9 mouse cellular contexts compared by ENCODE assay signal in genomic region chr5:36323526-36323925, GRCm38 (mm10).
DNase-seq lines count a peak whose midpoint lies in the region; ATAC-seq and TF ChIP-seq lines count a peak whose summit lies in the region.
"Had no signal": no experiment of that assay in that cellular context is flagged by ENCODE, and none has a peak within 500 bp of the region (broad histone marks: within the 10 kb centered on the region; RNA-seq: fewer than 3 reads in every experiment).

No protein-coding gene starts in this region.

- WGBS in hindbrain, embryonic 16.5 days: 6% methylated on average over 2 of the region's 2 CpGs

- POLR2A ChIA-PET in Patski (lab: Charles Lee): no interaction called here

- peak; percentile 53 for ATAC-seq in Patski
- peak; percentile 72 for ATAC-seq in hindbrain, embryonic 16.5 days
- ATAC-seq in megakaryocyte progenitor cell, adult 5-6 weeks (replicated peaks; ENCODE audit: poor library complexity): peak; percentile 73

- peak; percentile 95 for TF ChIP-seq CTCF in Patski (IDR thresholded peaks at IDR 0.05)

- H3K4me2 ChIP-seq in hindbrain, embryonic 16.5 days (ENCODE audit: low read length): no peak overlapping the region
- H3K4me2 ChIP-seq: liver, embryonic 15.5 days had no signal

- peaks cover 4% of the 10 kb centered on the region; the same call in 1 of the 2 replicates for H3K4me1 ChIP-seq in hindbrain, embryonic 16.5 days (ENCODE audit: control insufficient read depth, insufficient read depth, low read depth, low read length)
- H3K4me1 ChIP-seq: liver, embryonic 15.5 days had no signal

- H3K9me3 ChIP-seq in hindbrain, embryonic 16.5 days (ENCODE audit: control insufficient read depth, low read length): no peaks in the 10 kb centered on the region
- H3K9me3 ChIP-seq: liver, embryonic 15.5 days had no signal

- H3K4me3 ChIP-seq in hindbrain, embryonic 16.5 days (ENCODE audit: low read length): no peak overlapping the region
- H3K4me3 ChIP-seq: liver, embryonic 15.5 days had no signal

- DNase-seq in Patski (ENCODE audit: low read depth, low spot score): peak; percentile 50
- peak; percentile 48 to 70 for DNase-seq in cerebellum, postnatal 25 days
- peak; percentile 62 to 70 for DNase-seq in gastrocnemius, adult 8-10 months (ENCODE audit: low spot score in 2 of 2)
- DNase-seq in left cerebral cortex, adult 18-20 months (ENCODE audit: low spot score in 2 of 2): peak; percentile 70 to 78
- DNase-seq in right cerebral cortex, postnatal 10 days (ENCODE audit: low spot score in 2 of 2): peak; percentile 74 to 80
- DNase-seq in urinary bladder, postnatal 10 days (ENCODE audit: low spot score): peak; percentile 47

- H3K9ac ChIP-seq in hindbrain, embryonic 16.5 days (ENCODE audit: low read depth, low read length): no peak overlapping the region
- H3K9ac ChIP-seq: liver, embryonic 15.5 days had no signal

- in situ Hi-C loops in Patski (cut with MboI; ENCODE audit: low pct_unique_long_range_greater_than_20kb): loop anchor here (5.0 to 10.0 kb wide), 2 partner anchors 74 to 289 kb away; partner anchors contain the start of gene Sorcs2

- no peaks in the 10 kb centered on the region for H3K36me3 ChIP-seq in hindbrain, embryonic 16.5 days (ENCODE audit: control insufficient read depth, insufficient read depth, low read length)
- H3K36me3 ChIP-seq: liver, embryonic 15.5 days had no signal

- no peaks in the 10 kb centered on the region for H3K27me3 ChIP-seq in Patski
- no peaks in the 10 kb centered on the region for H3K27me3 ChIP-seq in hindbrain, embryonic 16.5 days (replicated peaks; ENCODE audit: control insufficient read depth, insufficient read depth, low read length)
- H3K27me3 ChIP-seq: liver, embryonic 15.5 days had no signal

- peak overlapping the region; percentile 27; the same call in 1 of the 2 replicates for H3K27ac ChIP-seq in hindbrain, embryonic 16.5 days (ENCODE audit: low read depth, low read length)
- H3K27ac ChIP-seq: liver, embryonic 15.5 days had no signal

- CTCF ChIA-PET in Patski (lab: Charles Lee): interaction anchor here (0.6 to 4.3 kb wide), 9 partner anchors 11 to 289 kb away, joined by 3 to 35 read pairs (median 3); partner anchors contain the start of gene Sorcs2
